Mouse (Mus musculus): Measurements from ENCODE around the gene Pate2. TPM values are rescaled to one million over a fixed set of nuclear protein-coding genes. Genes with fewer than 3 reads are reported as not detected.

The Pate2 gene
- total and polyA plus RNA-seq, 2 experiments from 2014 or later, result 0.30 TPM; not detected in 1

DNA sequence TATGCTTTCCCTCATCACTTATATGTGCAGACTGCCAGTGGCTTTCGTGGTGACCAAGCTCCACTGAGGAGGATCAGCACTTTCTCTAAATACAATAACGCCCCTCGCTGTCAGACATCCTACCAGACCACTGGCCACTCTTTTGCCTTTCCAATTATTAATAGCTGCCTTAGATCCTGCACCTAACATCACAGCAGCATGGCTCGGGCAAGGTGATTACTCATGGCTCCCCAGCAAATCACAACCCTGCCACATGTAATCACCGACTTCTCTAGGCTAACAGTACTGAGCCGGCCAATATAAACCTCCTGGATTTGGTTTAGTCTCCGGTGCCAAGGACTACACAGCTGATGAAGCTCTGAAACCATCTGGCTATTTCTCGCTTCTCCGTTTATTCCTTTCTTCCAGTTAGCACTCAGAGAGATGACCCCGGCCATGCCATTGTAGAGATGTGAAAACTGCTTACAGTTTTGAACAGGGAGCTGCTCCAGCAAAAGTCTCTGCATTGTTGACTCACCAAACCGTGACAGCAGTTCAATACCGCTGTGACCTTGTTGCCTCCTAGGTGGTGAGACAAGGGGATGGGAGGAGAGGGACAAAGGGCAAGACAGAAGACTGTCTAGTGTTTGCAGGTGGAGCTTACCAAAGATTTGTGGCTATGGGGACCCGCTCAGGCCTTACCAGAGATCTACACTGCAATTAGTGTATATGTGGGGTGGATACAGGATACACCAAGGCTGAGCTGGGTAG lies 30.9 kb upstream of the Pate2 start:
- 79% methylated on average over 13 of the region's 13 CpGs for WGBS
- no peak overlapping the region for H3K27ac ChIP-seq (ENCODE audit: low read depth)

GRCm38 (mm10) chr9:35541024-35541423 lies 29.1 kb upstream of the Pate2 start:
- Histone ChIP-seq H3K27me3 (ENCODE audit: control insufficient read depth, insufficient read depth, low read length) (no peaks in the 10 kb centered on the region), H3K4me1 (ENCODE audit: control insufficient read depth, insufficient read depth) (no peaks in the 10 kb centered on the region), H3K9me3 (replicated peaks; ENCODE audit: control insufficient read depth, low read length) (no peaks in the 10 kb centered on the region), H3K36me3 (replicated peaks; ENCODE audit: control insufficient read depth, insufficient read depth, low read length) (no peaks in the 10 kb centered on the region), H3K9ac (replicated peaks; ENCODE audit: low read depth, low read length) (no peak overlapping the region), H3K27ac (ENCODE audit: low read depth) (no peak overlapping the region), H3K4me3 (ENCODE audit: low read depth, low read length) (no peak overlapping the region), H3K4me2 (ENCODE audit: low read depth, low read length) (no peak overlapping the region)
- DNase-seq (ENCODE audit: low spot score), result no peak
- no peak for TF ChIP-seq CTCF (IDR thresholded peaks at IDR 0.05; ENCODE audit: low read depth)
- TF ChIP-seq EP300 (IDR thresholded peaks at IDR 0.05; ENCODE audit: low read depth), result no peak
- 78% methylated on average over 5 of the region's 5 CpGs for WGBS
- no peak for ATAC-seq (ENCODE audit: insufficient read depth, low read depth)

More for the DNA sequence above, 30.9 kb upstream of the Pate2 start:
- H3K9me3 ChIP-seq (replicated peaks; ENCODE audit: control insufficient read depth, low read length), result no peaks in the 10 kb centered on the region
- H3K36me3 ChIP-seq (replicated peaks; ENCODE audit: control insufficient read depth, insufficient read depth, low read length), result no peaks in the 10 kb centered on the region
- H3K4me1 ChIP-seq (ENCODE audit: control insufficient read depth, insufficient read depth), result no peaks in the 10 kb centered on the region
- no peak overlapping the region for H3K4me2 ChIP-seq (ENCODE audit: low read depth, low read length)
- DNase-seq (ENCODE audit: low spot score) (no peak), ATAC-seq (ENCODE audit: insufficient read depth, low read depth) (no peak)
- no peak overlapping the region for H3K9ac ChIP-seq (replicated peaks; ENCODE audit: low read depth, low read length)
- H3K27me3 ChIP-seq (ENCODE audit: control insufficient read depth, insufficient read depth, low read length), result no peaks in the 10 kb centered on the region
- TF ChIP-seq CTCF (IDR thresholded peaks at IDR 0.05; ENCODE audit: low read depth) (no peak), EP300 (IDR thresholded peaks at IDR 0.05; ENCODE audit: low read depth) (no peak)
- no peak overlapping the region for H3K4me3 ChIP-seq (ENCODE audit: low read depth, low read length)

- no peak overlapping the region for H3K4me2 ChIP-seq (ENCODE audit: low read depth, low read length)
Observed at GRCm38 (mm10) chr9:35541488-35541887, 28.6 kb upstream of the Pate2 start.

DNA sequence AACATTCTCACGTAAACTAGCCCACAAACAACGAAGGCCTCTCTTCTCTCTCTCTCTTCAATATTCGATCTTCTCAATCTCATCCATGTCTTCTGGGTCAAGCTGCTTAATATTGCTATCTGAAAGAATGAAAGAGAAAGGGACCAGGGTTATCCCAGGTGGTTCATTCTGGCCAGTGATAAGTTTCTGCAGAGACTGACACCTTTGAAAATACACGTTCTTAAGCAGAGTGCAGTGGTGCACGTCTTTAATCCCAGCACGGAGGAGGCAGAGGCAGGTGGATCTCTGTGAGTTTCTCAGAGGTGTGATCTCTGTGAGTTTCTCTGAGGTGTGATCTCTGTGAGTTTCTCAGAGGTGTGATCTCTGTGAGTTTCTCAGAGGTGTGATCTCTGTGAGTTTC lies 28.1 kb upstream of the Pate2 start:
- Histone ChIP-seq H3K27ac (ENCODE audit: low read depth) (no peak overlapping the region), H3K4me1 (ENCODE audit: control insufficient read depth, insufficient read depth) (no peaks in the 10 kb centered on the region; the same call in 1 of the 2 replicates), H3K4me2 (ENCODE audit: low read depth, low read length) (no peak overlapping the region), H3K9ac (replicated peaks; ENCODE audit: low read depth, low read length) (no peak overlapping the region), H3K27me3 (ENCODE audit: control insufficient read depth, insufficient read depth, low read length) (no peaks in the 10 kb centered on the region), H3K36me3 (replicated peaks; ENCODE audit: control insufficient read depth, insufficient read depth, low read length) (no peaks in the 10 kb centered on the region), H3K9me3 (replicated peaks; ENCODE audit: control insufficient read depth, low read length) (no peaks in the 10 kb centered on the region), H3K4me3 (ENCODE audit: low read depth, low read length) (no peak overlapping the region)
- TF ChIP-seq EP300 (IDR thresholded peaks at IDR 0.05; ENCODE audit: low read depth) (no peak), CTCF (IDR thresholded peaks at IDR 0.05; ENCODE audit: low read depth) (no peak)
- no peak for DNase-seq (ENCODE audit: low spot score)
- WGBS, result 50% methylated on average over 6 of the region's 6 CpGs
- no peak for ATAC-seq (ENCODE audit: insufficient read depth, low read depth)

More at GRCm38 (mm10) chr9:35541488-35541887, 28.6 kb upstream of the Pate2 start:
- H3K4me1 ChIP-seq (ENCODE audit: control insufficient read depth, insufficient read depth), result no peaks in the 10 kb centered on the region; the same call in 1 of the 2 replicates
- ATAC-seq (ENCODE audit: insufficient read depth, low read depth) (peak; percentile 63), DNase-seq (ENCODE audit: low spot score) (peak; percentile 73)
- no peak overlapping the region for H3K27ac ChIP-seq (ENCODE audit: low read depth)
- TF ChIP-seq CTCF (IDR thresholded peaks at IDR 0.05; ENCODE audit: low read depth) (peak; percentile 75), EP300 (IDR thresholded peaks at IDR 0.05; ENCODE audit: low read depth) (no peak)
- no peaks in the 10 kb centered on the region for H3K9me3 ChIP-seq (replicated peaks; ENCODE audit: control insufficient read depth, low read length)
- no peaks in the 10 kb centered on the region for H3K27me3 ChIP-seq (ENCODE audit: control insufficient read depth, insufficient read depth, low read length)
- no peaks in the 10 kb centered on the region for H3K36me3 ChIP-seq (replicated peaks; ENCODE audit: control insufficient read depth, insufficient read depth, low read length)
- WGBS, result 8% methylated on average over 6 of the region's 6 CpGs
- H3K9ac ChIP-seq (replicated peaks; ENCODE audit: low read depth, low read length), result no peak overlapping the region
- H3K4me3 ChIP-seq (ENCODE audit: low read depth, low read length), result no peak overlapping the region

DNA sequence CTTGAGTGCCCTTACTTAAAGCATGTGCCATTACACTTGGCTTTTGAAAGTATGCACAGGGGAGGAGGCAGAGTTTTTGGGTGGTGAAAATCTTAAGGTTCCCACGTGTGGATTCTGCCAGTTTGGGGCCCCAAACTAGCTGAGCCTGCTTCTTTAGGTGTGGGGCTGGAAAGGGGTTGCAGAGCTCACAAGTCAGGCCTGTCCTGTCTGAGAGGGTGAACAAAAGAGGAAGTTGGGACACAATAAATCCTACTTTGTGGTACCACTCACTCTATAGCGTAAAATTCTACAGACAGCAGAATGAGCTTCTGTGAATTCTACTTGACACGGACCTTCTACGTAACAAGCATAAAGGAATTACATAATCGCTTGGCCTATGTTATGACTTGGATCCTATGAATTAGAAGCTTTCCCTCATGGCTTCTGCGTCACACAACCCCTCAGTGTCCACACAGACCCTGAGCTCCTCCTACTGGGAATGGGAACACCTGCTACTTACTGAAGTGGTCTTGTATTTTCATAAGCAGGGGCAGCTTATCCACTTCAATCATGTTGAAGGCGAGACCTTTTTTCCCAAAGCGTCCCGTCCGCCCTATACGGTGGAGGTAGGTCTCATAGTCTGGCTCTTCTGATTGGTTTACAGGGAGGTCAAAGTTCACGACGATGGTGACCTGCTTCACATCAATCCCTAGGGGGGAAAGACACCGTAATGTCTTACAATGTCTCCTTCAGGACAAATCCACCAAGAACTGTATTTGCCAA lies 26.8 kb upstream of the Pate2 start:
- H3K4me3 ChIP-seq (ENCODE audit: low read depth, low read length), result no peak overlapping the region
- H3K27me3 ChIP-seq (ENCODE audit: control insufficient read depth, insufficient read depth, low read length), result no peaks in the 10 kb centered on the region
- TF ChIP-seq EP300 (IDR thresholded peaks at IDR 0.05; ENCODE audit: low read depth) (no peak), CTCF (IDR thresholded peaks at IDR 0.05; ENCODE audit: low read depth) (no peak)
- H3K4me2 ChIP-seq (ENCODE audit: low read depth, low read length), result no peak overlapping the region
- H3K9me3 ChIP-seq (replicated peaks; ENCODE audit: control insufficient read depth, low read length), result no peaks in the 10 kb centered on the region
- H3K9ac ChIP-seq (replicated peaks; ENCODE audit: low read depth, low read length), result no peak overlapping the region
- ATAC-seq (ENCODE audit: insufficient read depth, low read depth) (no peak), DNase-seq (ENCODE audit: low spot score) (no peak)
- WGBS, result 85% methylated on average over 14 of the region's 14 CpGs
- H3K4me1 ChIP-seq (ENCODE audit: control insufficient read depth, insufficient read depth), result no peaks in the 10 kb centered on the region; the same call in 1 of the 2 replicates
- no peak overlapping the region for H3K27ac ChIP-seq (ENCODE audit: low read depth)
- H3K36me3 ChIP-seq (replicated peaks; ENCODE audit: control insufficient read depth, insufficient read depth, low read length), result no peaks in the 10 kb centered on the region

Data from heart, postnatal 0 days (tissue).